Mouse (Mus musculus): ENCODE results near the gene Eva1a.

DNA sequence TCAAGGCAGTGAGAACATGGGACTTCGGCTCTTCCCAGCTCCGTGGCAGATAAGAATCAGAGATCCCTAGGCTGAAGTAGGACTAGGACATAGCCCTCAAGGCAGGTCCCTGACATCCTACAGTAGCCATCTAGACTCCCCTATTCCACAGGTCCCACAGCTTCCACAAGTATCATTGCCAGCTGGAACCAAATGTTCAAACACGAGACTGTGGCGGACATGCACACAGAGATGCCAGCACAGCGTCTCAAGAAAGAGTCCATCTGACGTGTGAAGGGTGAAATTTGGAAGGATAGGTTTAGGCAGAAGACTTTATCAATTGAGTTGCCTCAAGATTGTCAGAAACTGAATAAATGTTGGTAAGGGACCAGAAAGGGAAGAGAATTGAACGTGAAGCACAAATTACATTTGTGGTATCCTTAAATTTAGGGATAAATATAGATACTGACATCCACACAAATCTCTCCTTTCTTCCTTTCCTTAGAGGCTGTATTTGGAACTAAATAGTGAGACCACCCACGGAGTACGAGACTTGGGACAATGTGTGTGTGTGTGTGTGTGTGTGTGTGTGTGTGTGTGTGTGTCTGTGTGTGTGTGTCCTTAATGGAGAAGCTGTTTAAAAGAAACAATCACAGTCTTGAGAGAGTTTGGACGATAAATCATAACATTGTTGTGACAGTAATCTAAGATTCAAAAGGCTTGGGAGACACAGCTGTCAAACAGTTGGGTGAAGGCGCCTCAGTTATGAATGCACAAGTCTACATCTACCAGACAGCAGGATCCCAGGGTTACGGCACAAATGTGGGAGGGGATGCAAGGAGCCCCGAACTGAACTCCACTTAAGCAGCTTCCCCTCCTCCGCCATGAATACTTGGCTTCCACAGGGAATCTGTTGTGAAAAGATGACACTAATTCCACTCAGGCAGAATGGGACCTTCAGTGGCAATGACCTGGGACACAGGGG lies 71.6 kb downstream of the Eva1a start:
- TF ChIP-seq POLR2A (IDR thresholded peaks at IDR 0.05; ENCODE audit: borderline replicate concordance, insufficient read depth, low read length) (no peak), CTCF (IDR thresholded peaks at IDR 0.05; ENCODE audit: borderline replicate concordance, insufficient read depth, low read depth, low read length) (no peak)
